Mouse (Mus musculus): Measurements from ENCODE around the gene Muc1. TPM values are rescaled to one million over a fixed set of nuclear protein-coding genes. Genes with fewer than 3 reads are reported as not detected.

Muc1 gene
- polyA plus RNA-seq, 1 experiment from 2014 or later = 1.8 TPM

- 1% methylated on average over 41 of the region's 41 CpGs for WGBS
- Histone ChIP-seq H3K9me3 (no peaks in the 10 kb centered on the region), H3K27me3 (no peaks in the 10 kb centered on the region), H3K36me3 (no peaks in the 10 kb centered on the region), H3K4me1 (peaks cover 61% of the 10 kb centered on the region), H3K27ac (replicated peaks) (peak overlapping the region; percentile 90), H3K4me3 (peak overlapping the region; percentile 50), H3K9ac (replicated peaks) (peak overlapping the region; percentile 54), H3K4me2 (replicated peaks) (peak overlapping the region; percentile 76)
- peak; percentile 83 for ATAC-seq (replicated peaks)
Measured at GRCm38 (mm10) chr3:89227307-89228179, 1.3 kb upstream of the Muc1 start.

DNA sequence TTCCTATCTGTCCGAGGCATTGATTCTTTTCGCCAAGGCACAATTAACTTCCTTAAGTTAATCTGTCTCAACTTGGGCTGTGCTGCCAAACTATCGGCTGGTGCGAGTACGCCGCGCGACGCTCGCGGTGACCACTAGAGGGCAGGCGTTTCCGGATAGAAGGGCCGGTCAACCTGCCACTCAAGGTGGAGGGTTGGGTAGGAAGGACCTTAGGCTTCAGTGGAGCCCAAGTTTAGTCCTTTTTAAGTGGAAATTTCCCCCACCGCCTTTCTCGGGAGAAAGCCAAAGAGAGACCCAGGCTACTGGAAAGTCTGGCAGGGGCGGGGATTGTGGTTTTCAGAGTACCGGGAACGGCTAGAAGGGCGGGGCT, 692 bp upstream of the Muc1 start:
- Histone ChIP-seq H3K9me3 (no peaks in the 10 kb centered on the region), H3K27ac (replicated peaks) (peak overlapping the region; percentile 90), H3K4me2 (replicated peaks) (peak overlapping the region; percentile 76), H3K36me3 (0 out of 2 replicates have a peak, but pooled peaks cover 6% of the 10 kb centered on the region), H3K9ac (replicated peaks) (peak overlapping the region; percentile 54), H3K4me3 (peak overlapping the region; percentile 50), H3K27me3 (no peaks in the 10 kb centered on the region), H3K4me1 (peaks cover 57% of the 10 kb centered on the region)
- ATAC-seq (replicated peaks) = peak; percentile 27
- under 1% methylated on average over 20 of the region's 20 CpGs for WGBS

DNA sequence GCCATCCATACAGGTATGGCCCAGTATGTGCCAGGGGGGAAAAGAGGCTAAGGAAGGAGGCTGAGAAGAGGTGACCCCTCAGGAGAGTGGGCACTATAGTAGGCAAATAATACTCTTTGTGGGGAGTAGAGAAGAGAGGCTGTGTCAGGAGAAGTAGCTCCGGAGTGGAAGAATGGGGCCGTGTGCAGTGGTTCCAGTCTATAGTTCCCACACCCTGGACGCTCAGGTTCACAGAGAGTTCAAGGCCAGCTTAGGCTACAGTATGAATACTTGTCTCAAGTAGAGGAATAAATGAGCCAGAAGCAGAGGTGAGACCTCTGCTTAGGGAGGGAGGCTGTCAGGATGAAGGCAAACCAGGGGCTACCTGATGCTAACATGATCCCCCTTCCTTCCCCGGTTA, 419 bp downstream of the Muc1 start:
- peaks cover 46% of the 10 kb centered on the region for H3K4me1 ChIP-seq
- H3K4me2 ChIP-seq (replicated peaks) = no peak overlapping the region
- no peak overlapping the region for H3K27ac ChIP-seq (replicated peaks)
- WGBS = 56% methylated on average over 4 of the region's 4 CpGs
- no peaks in the 10 kb centered on the region for H3K9me3 ChIP-seq
- peaks cover 15% of the 10 kb centered on the region for H3K36me3 ChIP-seq
- no peak overlapping the region for H3K9ac ChIP-seq (replicated peaks)
- no peak for ATAC-seq (replicated peaks)
- H3K27me3 ChIP-seq = no peaks in the 10 kb centered on the region
- no peak overlapping the region for H3K4me3 ChIP-seq

DNA sequence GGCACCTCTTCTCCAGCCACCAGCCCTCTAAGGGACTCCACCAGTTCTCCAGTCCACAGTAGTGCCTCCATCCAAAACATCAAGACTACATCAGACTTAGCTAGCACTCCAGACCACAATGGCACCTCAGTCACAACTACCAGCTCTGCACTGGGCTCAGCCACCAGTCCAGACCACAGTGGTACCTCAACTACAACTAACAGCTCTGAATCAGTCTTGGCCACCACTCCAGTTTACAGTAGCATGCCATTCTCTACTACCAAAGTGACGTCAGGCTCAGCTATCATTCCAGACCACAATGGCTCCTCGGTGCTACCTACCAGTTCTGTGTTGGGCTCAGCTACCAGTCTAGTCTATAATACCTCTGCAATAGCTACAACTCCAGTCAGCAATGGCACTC, 1.7 kb downstream of the Muc1 start:
- H3K9ac ChIP-seq (replicated peaks) = no peak overlapping the region
- no peak overlapping the region for H3K4me3 ChIP-seq
- no peaks in the 10 kb centered on the region for H3K9me3 ChIP-seq
- H3K36me3 ChIP-seq = peaks cover 27% of the 10 kb centered on the region
- WGBS = 94% methylated on average over 2 of the region's 2 CpGs
- peaks cover 33% of the 10 kb centered on the region for H3K4me1 ChIP-seq
- H3K27me3 ChIP-seq = no peaks in the 10 kb centered on the region
- no peak for ATAC-seq (replicated peaks)
- H3K4me2 ChIP-seq (replicated peaks) = no peak overlapping the region
- H3K27ac ChIP-seq (replicated peaks) = no peak overlapping the region

DNA sequence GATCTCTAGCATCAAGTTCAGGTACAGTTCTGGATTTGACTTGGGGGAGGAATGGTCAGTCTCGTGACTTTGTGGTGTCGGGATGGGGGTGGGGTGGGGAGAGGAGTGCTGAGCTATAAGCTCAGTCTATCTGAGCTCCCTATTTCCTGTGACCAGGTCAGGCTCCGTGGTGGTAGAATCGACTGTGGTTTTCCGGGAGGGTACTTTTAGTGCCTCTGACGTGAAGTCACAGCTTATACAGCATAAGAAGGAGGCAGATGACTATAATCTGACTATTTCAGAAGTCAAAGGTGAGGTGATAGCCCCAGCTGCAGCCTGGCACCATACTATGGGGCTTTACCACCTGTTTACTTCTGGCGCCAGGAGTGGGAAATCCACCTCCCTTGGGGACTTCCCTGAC, 2.5 kb downstream of the Muc1 start:
- Histone ChIP-seq H3K4me2 (replicated peaks) (no peak overlapping the region), H3K4me3 (no peak overlapping the region), H3K36me3 (peaks cover 35% of the 10 kb centered on the region), H3K4me1 (peaks cover 25% of the 10 kb centered on the region), H3K9ac (replicated peaks) (no peak overlapping the region), H3K27ac (replicated peaks) (no peak overlapping the region), H3K27me3 (no peaks in the 10 kb centered on the region), H3K9me3 (no peaks in the 10 kb centered on the region)
- no peak for ATAC-seq (replicated peaks)
- WGBS = 83% methylated on average over 7 of the region's 7 CpGs

DNA sequence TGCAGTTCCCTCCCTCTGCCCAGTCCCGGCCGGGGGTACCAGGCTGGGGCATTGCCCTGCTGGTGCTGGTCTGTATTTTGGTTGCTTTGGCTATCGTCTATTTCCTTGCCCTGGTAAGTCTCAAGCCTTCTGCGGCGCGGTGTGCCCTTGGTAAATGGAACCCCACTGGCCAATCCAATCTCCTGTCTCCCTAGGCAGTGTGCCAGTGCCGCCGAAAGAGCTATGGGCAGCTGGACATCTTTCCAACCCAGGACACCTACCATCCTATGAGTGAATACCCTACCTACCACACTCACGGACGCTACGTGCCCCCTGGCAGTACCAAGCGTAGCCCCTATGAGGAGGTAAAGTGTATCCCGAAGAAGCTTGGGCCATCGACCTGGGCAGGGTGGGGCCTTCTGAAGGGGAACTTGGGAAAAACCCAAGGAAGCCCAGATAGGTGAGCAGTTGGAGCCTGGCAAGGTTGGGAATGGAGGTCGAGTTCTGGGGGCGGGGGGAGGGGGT, 3.0 kb downstream of the Muc1 start:
- Histone ChIP-seq H3K27ac (replicated peaks) (no peak overlapping the region), H3K4me3 (no peak overlapping the region)
- 77% methylated on average over 16 of the region's 16 CpGs for WGBS

GRCm38 (mm10) chr3:89232614-89233013, 3.8 kb downstream of the Muc1 start:
- no peak overlapping the region for H3K9ac ChIP-seq (replicated peaks)
- H3K9me3 ChIP-seq = no peaks in the 10 kb centered on the region
- H3K4me3 ChIP-seq = no peak overlapping the region
- no peaks in the 10 kb centered on the region for H3K27me3 ChIP-seq
- no peak for ATAC-seq (replicated peaks)
- no peak overlapping the region for H3K4me2 ChIP-seq (replicated peaks)
- 80% methylated on average over 6 of the region's 6 CpGs for WGBS
- no peak overlapping the region for H3K27ac ChIP-seq (replicated peaks)
- peaks cover 47% of the 10 kb centered on the region for H3K36me3 ChIP-seq
- H3K4me1 ChIP-seq = peaks cover 14% of the 10 kb centered on the region

More for the DNA sequence above, 3.0 kb downstream of the Muc1 start:
- no peak for ATAC-seq (replicated peaks)
- Histone ChIP-seq H3K27me3 (no peaks in the 10 kb centered on the region), H3K4me1 (peaks cover 20% of the 10 kb centered on the region), H3K36me3 (peaks cover 40% of the 10 kb centered on the region), H3K4me2 (replicated peaks) (no peak overlapping the region), H3K9ac (replicated peaks) (no peak overlapping the region), H3K9me3 (no peaks in the 10 kb centered on the region)

DNA sequence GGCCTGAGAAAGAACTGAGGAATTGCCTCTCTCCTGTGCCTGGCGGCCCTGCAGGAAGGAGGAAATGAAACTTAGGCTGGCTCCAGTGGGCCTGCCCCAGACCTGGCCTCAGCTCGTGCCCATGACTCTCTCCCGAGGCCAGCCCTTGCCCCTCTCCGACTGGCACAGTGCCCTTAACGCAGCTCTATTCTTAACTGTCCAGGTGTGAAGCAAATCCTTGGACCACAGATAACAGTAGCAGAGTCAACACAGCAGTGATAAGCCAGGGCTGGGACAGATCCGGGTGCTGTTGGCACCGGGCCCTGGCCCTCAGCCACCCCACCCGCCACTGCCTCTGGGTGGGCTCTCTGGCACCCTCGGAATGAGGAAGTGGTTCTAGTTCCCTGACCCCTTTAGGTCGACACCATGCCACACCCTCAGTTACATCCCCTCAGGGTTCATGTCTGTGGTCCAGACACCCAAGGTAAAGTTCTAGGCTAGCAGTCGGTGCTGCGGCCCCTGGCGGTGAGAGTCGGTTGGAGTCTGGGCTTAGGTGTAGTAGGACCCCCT, 4.8 kb downstream of the Muc1 start:
- 76% methylated on average over 14 of the region's 14 CpGs for WGBS
- peaks cover 57% of the 10 kb centered on the region for H3K36me3 ChIP-seq
- no peak overlapping the region for H3K9ac ChIP-seq (replicated peaks)

GRCm38 (mm10) chr3:89236516-89236915, 7.7 kb downstream of the Muc1 start:
- no peak overlapping the region for H3K27ac ChIP-seq (replicated peaks)
- no peaks in the 10 kb centered on the region for H3K9me3 ChIP-seq
- H3K36me3 ChIP-seq = peaks cover 85% of the 10 kb centered on the region
- WGBS = 89% methylated on average over 10 of the region's 10 CpGs
- no peak overlapping the region for H3K9ac ChIP-seq (replicated peaks)
- H3K4me2 ChIP-seq (replicated peaks) = no peak overlapping the region
- H3K27me3 ChIP-seq = no peaks in the 10 kb centered on the region
- H3K4me1 ChIP-seq = no peaks in the 10 kb centered on the region
- no peak overlapping the region for H3K4me3 ChIP-seq
- ATAC-seq (replicated peaks) = no peak

More for the DNA sequence above, 4.8 kb downstream of the Muc1 start:
- H3K4me3 ChIP-seq = no peak overlapping the region
- no peaks in the 10 kb centered on the region for H3K27me3 ChIP-seq
- H3K4me1 ChIP-seq = peaks cover 4% of the 10 kb centered on the region
- H3K9me3 ChIP-seq = no peaks in the 10 kb centered on the region
- 0 out of 2 replicates have a peak, but pooled peaks have one; percentile 15 for ATAC-seq (replicated peaks)
- no peak overlapping the region for H3K27ac ChIP-seq (replicated peaks)
- H3K4me2 ChIP-seq (replicated peaks) = no peak overlapping the region

GRCm38 (mm10) chr3:89237682-89238081, 8.8 kb downstream of the Muc1 start:
- ATAC-seq (replicated peaks) = no peak
- peaks cover 94% of the 10 kb centered on the region for H3K36me3 ChIP-seq
- WGBS = 93% methylated on average over 21 of the region's 21 CpGs

GRCm38 (mm10) chr3:89238494-89238893, 9.6 kb downstream of the Muc1 start:
- ATAC-seq (replicated peaks) = no peak
- WGBS = 78% methylated on average over 9 of the region's 12 CpGs
- no peaks in the 10 kb centered on the region for H3K9me3 ChIP-seq
- H3K36me3 ChIP-seq = peaks cover 86% of the 10 kb centered on the region
- H3K27me3 ChIP-seq = no peaks in the 10 kb centered on the region
- H3K4me3 ChIP-seq = no peak overlapping the region
- peaks cover 18% of the 10 kb centered on the region for H3K4me1 ChIP-seq
- H3K9ac ChIP-seq (replicated peaks) = no peak overlapping the region
- no peak overlapping the region for H3K27ac ChIP-seq (replicated peaks)
- H3K4me2 ChIP-seq (replicated peaks) = no peak overlapping the region

More at GRCm38 (mm10) chr3:89237682-89238081, 8.8 kb downstream of the Muc1 start:
- H3K9ac ChIP-seq (replicated peaks) = no peak overlapping the region
- no peak overlapping the region for H3K4me2 ChIP-seq (replicated peaks)
- H3K27ac ChIP-seq (replicated peaks) = no peak overlapping the region
- peaks cover 10% of the 10 kb centered on the region for H3K4me1 ChIP-seq
- no peak overlapping the region for H3K4me3 ChIP-seq
- no peaks in the 10 kb centered on the region for H3K9me3 ChIP-seq
- H3K27me3 ChIP-seq = no peaks in the 10 kb centered on the region

DNA sequence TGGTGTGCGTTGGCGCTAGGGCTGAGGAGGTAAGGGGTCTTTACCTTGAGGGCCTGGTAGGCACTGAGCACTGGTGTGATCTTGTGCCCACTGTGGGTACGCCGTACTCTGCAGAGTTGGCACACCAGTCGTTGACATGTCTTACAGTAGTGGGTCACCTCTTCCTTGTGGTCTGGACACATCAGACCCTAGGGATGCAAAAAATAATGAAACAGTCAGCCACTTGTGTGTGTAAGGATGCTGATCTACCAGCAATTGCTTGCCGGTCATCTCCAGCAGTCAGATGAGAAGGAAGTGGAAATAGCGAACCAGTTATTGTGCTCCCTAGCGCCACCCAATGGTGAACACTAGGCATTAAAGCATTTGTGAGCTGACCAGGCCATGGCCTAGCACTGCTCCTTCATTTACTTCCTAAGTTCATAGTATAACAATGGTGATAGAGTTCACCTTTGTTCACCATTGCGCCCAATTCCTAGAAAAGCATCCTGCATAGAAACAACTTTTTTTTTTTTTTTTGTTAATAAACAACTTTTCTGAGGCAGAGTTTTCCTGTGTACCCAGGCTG, 13.6 kb downstream of the Muc1 start:
- 71% methylated on average over 9 of the region's 9 CpGs for WGBS
- H3K4me1 ChIP-seq = peaks cover 47% of the 10 kb centered on the region
- no peak overlapping the region for H3K4me3 ChIP-seq
- H3K27ac ChIP-seq (replicated peaks) = no peak overlapping the region
- H3K9ac ChIP-seq (replicated peaks) = no peak overlapping the region
- H3K27me3 ChIP-seq = no peaks in the 10 kb centered on the region
- ATAC-seq (replicated peaks) = no peak
- H3K9me3 ChIP-seq = no peaks in the 10 kb centered on the region
- H3K36me3 ChIP-seq = peaks cover 50% of the 10 kb centered on the region
- no peak overlapping the region for H3K4me2 ChIP-seq (replicated peaks)

All from forebrain, embryonic 15.5 days (tissue).